Mouse (Mus musculus) embryonic facial prominence, embryonic 14.5 days (tissue): Measurements from ENCODE around the gene Prr22. TPM values are rescaled to one million over a fixed set of nuclear protein-coding genes. Genes with fewer than 3 reads are reported as not detected.

ENCODE experiments used
- ATAC-seq: fragments of 200-750 bp; cut with Nextera tagmentation; 2 replicates; pipeline ENCODE4 v1.8.0; 2017; ENCODE audit warnings: low read depth, moderate number of reproducible peaks, moderate TSS enrichment
- DNase-seq: peaks from one replicate; pipeline ENCODE4 v3.0.0-alpha.2; 2015; ENCODE audit warnings: low spot score
- H3K27ac ChIP-seq: fragments of 300-500 bp; sonication (generic); replicated peaks from 2 replicates; pipeline ENCODE4 v1.5.1; 2014; ENCODE audit warnings: low read depth, mild to moderate bottlenecking, low read length, moderate library complexity
- H3K27me3 ChIP-seq: fragments of 300-500 bp; sonication (generic); replicated peaks from 2 replicates; pipeline ENCODE4 v1.6.1; 2014; ENCODE audit warnings: low read length; ENCODE audit not compliant: control insufficient read depth, insufficient read depth
- H3K36me3 ChIP-seq: fragments of 300-500 bp; sonication (generic); 2 replicates; pipeline ENCODE4 v1.6.1; 2014; ENCODE audit warnings: low read length, mixed read lengths; ENCODE audit not compliant: control insufficient read depth, insufficient read depth
- H3K4me1 ChIP-seq: fragments of 300-500 bp; sonication (generic); 2 replicates; pipeline ENCODE4 v1.6.1; 2014; ENCODE audit warnings: antibody characterized with exemption, low read length; ENCODE audit not compliant: control insufficient read depth, insufficient read depth
- H3K4me2 ChIP-seq: fragments of 300-500 bp; sonication (generic); 2 replicates; pipeline ENCODE4 v1.6.1; 2014; ENCODE audit warnings: low read depth, mild to moderate bottlenecking, low read length, moderate library complexity, mixed read lengths
- H3K4me3 ChIP-seq: fragments of 300-500 bp; sonication (generic); 2 replicates; pipeline ENCODE4 v1.5.1; 2014; ENCODE audit warnings: low read depth, mild to moderate bottlenecking, low read length
- H3K9ac ChIP-seq: fragments of 300-500 bp; sonication (generic); 2 replicates; pipeline ENCODE4 v1.6.1; 2014; ENCODE audit warnings: low read depth, mild to moderate bottlenecking, low read length, moderate library complexity, mixed read lengths
- H3K9me3 ChIP-seq: fragments of 300-500 bp; sonication (generic); 2 replicates; pipeline ENCODE4 v1.6.1; 2016; ENCODE audit warnings: low read length; ENCODE audit not compliant: control insufficient read depth
- WGBS: fragments of 180-500 bp; shearing (Covaris S2); extraction: QIAGEN DNeasy Blood & Tissue Kit; methylation state at CpG from one replicate; pipeline ENCODE4 v1.1.7; 2014; 5-methylcytosine and 5-hydroxymethylcytosine counted together
- polyA plus RNA-seq: library from polyadenylated mRNA; unstranded; fragments of >200 nt; fragmentation: Nextera tagmentation; extraction: Ambion mirVana; gene quantifications from 2 replicates; pipeline ENCODE4 v1.2.1, GENCODE M21; 2014

The Prr22 gene
- polyA plus RNA-seq, 1 experiment from 2014 or later = 0.61 TPM

DNA sequence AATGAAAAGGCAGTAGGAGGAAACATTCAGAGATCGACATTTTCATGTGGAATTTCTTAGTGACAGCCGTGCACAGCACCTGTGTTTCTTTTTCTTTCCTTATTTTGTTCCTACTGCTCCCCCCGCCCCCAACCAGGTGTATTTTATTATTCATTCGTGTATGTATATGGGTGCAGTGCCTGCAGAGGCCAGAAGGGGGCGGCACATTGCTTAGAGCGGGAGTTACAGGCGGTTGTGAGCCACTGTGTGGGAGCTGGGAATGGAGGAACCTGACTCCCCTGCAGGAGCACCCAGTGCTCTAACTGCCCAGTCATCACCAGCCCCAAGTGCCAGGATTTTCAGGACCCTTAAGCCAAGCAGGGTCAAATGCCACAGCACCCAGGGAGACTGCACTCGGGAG, 33.5 kb upstream of the Prr22 start:
- Histone ChIP-seq H3K4me3 (no peak overlapping the region), H3K27ac (no peak overlapping the region), H3K9ac (no peak overlapping the region), H3K4me2 (no peak overlapping the region), H3K36me3 (no peaks in the 10 kb centered on the region), H3K4me1 (no peaks in the 10 kb centered on the region), H3K27me3 (no peaks in the 10 kb centered on the region), H3K9me3 (no peaks in the 10 kb centered on the region)
- WGBS = 47% methylated on average over 8 of the region's 8 CpGs
- no peak for ATAC-seq
- DNase-seq = no peak

- Histone ChIP-seq H3K4me3 (no peak overlapping the region), H3K27me3 (no peaks in the 10 kb centered on the region), H3K4me2 (no peak overlapping the region), H3K36me3 (no peaks in the 10 kb centered on the region), H3K4me1 (no peaks in the 10 kb centered on the region), H3K9ac (no peak overlapping the region), H3K27ac (no peak overlapping the region), H3K9me3 (no peaks in the 10 kb centered on the region)
- WGBS = 82% methylated on average over 10 of the region's 10 CpGs
- ATAC-seq (no peak), DNase-seq (no peak)
Observed at GRCm38 (mm10) chr17:56738221-56738620, 31.8 kb upstream of the Prr22 start.

DNA sequence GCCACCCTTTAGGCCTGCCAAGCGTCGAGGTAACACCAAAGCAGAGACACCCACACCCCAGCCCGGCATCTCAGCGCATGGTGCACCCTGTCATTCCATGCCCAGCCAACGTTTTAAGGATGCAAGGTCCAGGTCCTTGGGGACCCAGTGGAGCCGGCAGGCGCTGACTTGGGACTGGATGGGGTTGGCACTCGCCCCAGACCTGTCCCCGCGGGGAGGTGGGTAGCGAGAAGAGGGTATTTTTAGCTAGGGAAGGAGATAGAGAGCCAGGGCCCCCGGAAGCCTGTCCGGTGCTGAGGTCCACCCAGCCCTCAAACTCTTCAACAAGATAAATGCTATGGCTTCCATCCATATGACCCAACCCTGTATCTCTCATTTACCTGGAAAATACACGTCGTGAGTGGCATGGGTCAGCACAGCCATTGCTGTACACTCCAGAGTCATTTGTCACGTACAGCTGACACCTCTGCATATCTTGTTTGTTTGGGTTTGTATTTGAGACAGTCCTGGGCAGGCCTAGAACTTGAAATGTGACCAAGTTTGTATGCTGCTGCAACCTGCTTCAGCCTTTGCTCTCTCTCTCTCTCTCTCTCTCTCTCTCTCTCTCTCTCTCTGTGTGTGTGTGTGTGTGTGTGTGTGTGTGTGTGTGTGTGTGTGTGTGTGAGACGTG, 29.8 kb upstream of the Prr22 start:
- no peak for ATAC-seq
- no peak for DNase-seq
- H3K4me3 ChIP-seq = no peak overlapping the region
- no peaks in the 10 kb centered on the region for H3K36me3 ChIP-seq
- no peaks in the 10 kb centered on the region for H3K9me3 ChIP-seq
- no peak overlapping the region for H3K27ac ChIP-seq
- H3K27me3 ChIP-seq = no peaks in the 10 kb centered on the region
- H3K9ac ChIP-seq = no peak overlapping the region
- H3K4me1 ChIP-seq = no peaks in the 10 kb centered on the region
- no peak overlapping the region for H3K4me2 ChIP-seq
- 87% methylated on average over 17 of the region's 17 CpGs for WGBS

GRCm38 (mm10) chr17:56740788-56741160, 29.3 kb upstream of the Prr22 start:
- Histone ChIP-seq H3K9me3 (no peaks in the 10 kb centered on the region), H3K4me3 (no peak overlapping the region), H3K27me3 (no peaks in the 10 kb centered on the region), H3K9ac (no peak overlapping the region), H3K4me1 (no peaks in the 10 kb centered on the region), H3K4me2 (no peak overlapping the region), H3K36me3 (no peaks in the 10 kb centered on the region), H3K27ac (no peak overlapping the region)
- DNase-seq (no peak), ATAC-seq (no peak)
- WGBS = 82% methylated on average over 17 of the region's 17 CpGs

DNA sequence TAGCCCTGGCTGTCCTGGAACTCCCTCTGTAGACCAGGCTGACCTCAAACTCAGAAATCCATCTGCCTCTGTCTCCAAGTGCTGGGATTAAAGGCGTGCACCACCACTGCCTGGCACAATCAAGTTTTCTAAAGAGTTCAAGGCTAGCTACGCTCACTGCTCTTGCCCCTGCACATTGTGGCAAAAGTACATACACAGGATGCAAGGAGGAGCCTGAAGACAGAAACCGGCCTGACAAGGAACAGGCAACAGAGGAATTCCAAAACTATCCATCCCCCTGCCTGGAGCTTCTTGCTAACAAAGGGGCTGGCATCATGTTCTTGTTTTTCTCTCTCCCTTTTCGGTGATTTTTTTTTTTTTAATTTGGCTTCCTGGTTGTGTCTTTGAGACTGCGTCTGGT, 25.9 kb upstream of the Prr22 start:
- 41% methylated on average over 5 of the region's 5 CpGs for WGBS
- Histone ChIP-seq H3K27ac (no peak overlapping the region; the same call in 1 of the 2 replicates), H3K4me2 (no peak overlapping the region), H3K36me3 (no peaks in the 10 kb centered on the region), H3K9ac (no peak overlapping the region), H3K9me3 (no peaks in the 10 kb centered on the region), H3K27me3 (no peaks in the 10 kb centered on the region), H3K4me3 (no peak overlapping the region), H3K4me1 (no peaks in the 10 kb centered on the region)
- DNase-seq (peak; percentile 80), ATAC-seq (peak; percentile 51; the same call in 1 of the 2 replicates)

DNA sequence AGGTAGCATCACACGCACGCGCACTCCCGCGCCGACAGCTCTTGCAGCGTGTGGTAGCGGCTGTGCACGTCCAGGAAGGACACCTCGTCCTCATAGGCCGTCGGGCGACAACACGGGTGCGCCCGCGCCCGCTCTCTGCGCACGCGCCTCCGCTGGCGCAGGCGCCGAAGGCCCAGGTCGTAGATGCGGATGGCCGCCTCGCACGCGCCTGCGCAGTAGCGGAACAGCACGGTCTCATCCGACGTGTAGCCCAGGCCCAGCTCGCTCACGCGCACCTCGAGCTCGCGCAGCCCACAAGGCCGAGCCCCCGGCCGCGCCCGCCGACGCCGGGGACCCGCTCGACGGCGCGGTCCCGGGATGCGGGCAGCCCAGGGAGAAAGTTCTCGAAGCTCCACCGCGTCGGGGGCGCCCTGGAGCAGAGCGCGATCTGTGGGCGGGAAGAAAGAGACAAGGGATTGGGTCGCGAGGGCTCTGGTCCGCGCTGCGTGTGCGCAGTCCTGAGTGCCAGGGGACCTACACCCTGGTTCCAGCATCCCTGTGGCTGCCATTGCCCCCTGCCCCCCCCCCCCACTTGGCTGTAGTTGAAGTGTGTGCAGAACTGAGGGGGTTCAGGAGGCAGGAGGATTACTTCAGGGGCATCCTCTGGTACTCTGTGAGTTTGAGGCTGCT, 18.5 kb upstream of the Prr22 start:
- 25% methylated on average over 49 of the region's 71 CpGs for WGBS
- H3K9me3 ChIP-seq = no peaks in the 10 kb centered on the region

GRCm38 (mm10) chr17:56753452-56753851, 16.6 kb upstream of the Prr22 start:
- Histone ChIP-seq H3K36me3 (no peaks in the 10 kb centered on the region), H3K4me2 (no peak overlapping the region), H3K9ac (no peak overlapping the region), H3K4me1 (peaks cover 17% of the 10 kb centered on the region), H3K27me3 (peaks cover 56% of the 10 kb centered on the region), H3K4me3 (no peak overlapping the region), H3K9me3 (no peaks in the 10 kb centered on the region), H3K27ac (no peak overlapping the region)
- no peak for DNase-seq
- WGBS = 16% methylated on average over 15 of the region's 15 CpGs
- no peak for ATAC-seq

More for the DNA sequence above, 18.5 kb upstream of the Prr22 start:
- H3K27ac ChIP-seq = no peak overlapping the region
- ATAC-seq (peak; percentile 75), DNase-seq (peak; percentile 71)
- peak overlapping the region; percentile 33 for H3K4me2 ChIP-seq
- peaks cover 47% of the 10 kb centered on the region for H3K27me3 ChIP-seq
- peaks cover 12% of the 10 kb centered on the region for H3K4me1 ChIP-seq
- H3K4me3 ChIP-seq = peak overlapping the region; percentile 19
- no peaks in the 10 kb centered on the region for H3K36me3 ChIP-seq
- peak overlapping the region; percentile 19; the same call in 1 of the 2 replicates for H3K9ac ChIP-seq

DNA sequence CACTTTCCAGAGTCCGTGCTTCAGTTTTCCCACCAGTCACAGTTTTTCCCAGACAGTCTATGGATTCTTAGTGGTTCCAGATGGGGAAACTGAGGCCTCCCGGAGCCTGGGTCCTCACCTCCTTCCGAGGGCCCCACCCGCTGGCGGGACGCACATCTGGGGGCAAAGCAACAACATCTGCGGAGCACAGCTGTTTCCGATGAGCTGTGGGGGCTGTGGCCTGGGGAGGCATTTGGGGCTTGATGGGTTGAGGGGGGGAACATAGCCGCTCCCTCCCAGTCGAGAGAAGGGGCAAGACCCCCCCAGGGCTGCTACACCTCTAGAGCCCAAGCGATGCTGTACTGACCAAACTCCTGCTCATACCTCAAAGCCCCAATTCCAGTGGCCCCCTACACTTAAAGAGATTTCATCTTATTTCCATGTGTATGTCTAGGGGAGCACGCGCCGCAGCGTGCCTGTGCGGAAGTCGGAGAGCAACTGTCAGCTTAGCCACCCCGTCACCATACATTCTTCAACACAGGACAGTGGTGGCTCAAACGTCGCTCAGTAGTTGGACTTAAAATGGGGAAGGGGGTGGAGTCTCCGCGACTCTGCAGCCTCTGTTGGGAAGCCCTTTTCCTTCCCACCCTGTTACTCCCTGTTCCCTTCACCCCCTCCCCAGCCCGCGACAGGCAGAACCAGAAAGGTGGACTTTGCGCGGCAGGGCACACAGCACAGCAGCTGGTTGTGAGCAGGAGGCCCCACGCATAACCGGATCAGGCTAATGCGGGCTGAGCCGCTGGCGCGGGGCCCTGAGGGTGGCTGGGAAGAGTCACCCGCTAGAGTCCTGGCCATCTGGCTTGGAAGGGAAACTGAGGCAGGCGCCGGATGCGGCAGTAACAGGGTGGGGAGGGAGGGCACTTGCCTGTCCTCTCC, 15.5 kb upstream of the Prr22 start:
- DNase-seq (no peak), ATAC-seq (no peak)
- Histone ChIP-seq H3K4me1 (peaks cover 17% of the 10 kb centered on the region), H3K4me3 (peak overlapping the region; percentile 7; the same call in 1 of the 2 replicates), H3K4me2 (peak overlapping the region; percentile 28), H3K9ac (no peak overlapping the region), H3K27me3 (peaks cover 56% of the 10 kb centered on the region), H3K9me3 (no peaks in the 10 kb centered on the region), H3K36me3 (no peaks in the 10 kb centered on the region), H3K27ac (no peak overlapping the region)
- 6% methylated on average over 32 of the region's 36 CpGs for WGBS
